Mouse (Mus musculus): ENCODE results near the gene Il1r2.

Il1r2 gene

GRCm38 (mm10) chr1:40059122-40059774, 14.6 kb upstream of the Il1r2 start:
- DNase-seq (ENCODE audit: extremely low read depth, insufficient read length, low spot score), result no peak

GRCm38 (mm10) chr1:40061359-40061758, 12.5 kb upstream of the Il1r2 start:
- no peak for DNase-seq (ENCODE audit: extremely low read depth, insufficient read length, low spot score)

GRCm38 (mm10) chr1:40063409-40063808, 10.5 kb upstream of the Il1r2 start:
- no peak for DNase-seq (ENCODE audit: extremely low read depth, insufficient read length, low spot score)

- no peak for DNase-seq (ENCODE audit: extremely low read depth, insufficient read length, low spot score)
These were observed 9.4 kb upstream of the Il1r2 start for GRCm38 (mm10) chr1:40064508-40064907.

- no peak for DNase-seq (ENCODE audit: extremely low read depth, insufficient read length, low spot score)
These were observed 1.3 kb upstream of the Il1r2 start for GRCm38 (mm10) chr1:40072558-40072957.

- DNase-seq (ENCODE audit: extremely low read depth, insufficient read length, low spot score), result no peak
These were observed 3.4 kb downstream of the Il1r2 start for GRCm38 (mm10) chr1:40077328-40077727.

GRCm38 (mm10) chr1:40081041-40081440, 7.2 kb downstream of the Il1r2 start:
- no peak for DNase-seq (ENCODE audit: extremely low read depth, insufficient read length, low spot score)

- no peak for DNase-seq (ENCODE audit: extremely low read depth, insufficient read length, low spot score)
These were observed 10.5 kb downstream of the Il1r2 start for GRCm38 (mm10) chr1:40084386-40084785.

GRCm38 (mm10) chr1:40085403-40086182, 11.7 kb downstream of the Il1r2 start:
- DNase-seq (ENCODE audit: extremely low read depth, insufficient read length, low spot score), result peak; percentile 44

- DNase-seq (ENCODE audit: extremely low read depth, insufficient read length, low spot score), result no peak
These were observed 17.3 kb downstream of the Il1r2 start for GRCm38 (mm10) chr1:40091160-40091559.

GRCm38 (mm10) chr1:40092541-40092940, 18.7 kb downstream of the Il1r2 start:
- no peak for DNase-seq (ENCODE audit: extremely low read depth, insufficient read length, low spot score)

- no peak for DNase-seq (ENCODE audit: extremely low read depth, insufficient read length, low spot score)
These were observed 20.9 kb downstream of the Il1r2 start for GRCm38 (mm10) chr1:40094601-40095304.

- DNase-seq (ENCODE audit: extremely low read depth, insufficient read length, low spot score), result no peak
These were observed 21.7 kb downstream of the Il1r2 start for GRCm38 (mm10) chr1:40095585-40095984.

- DNase-seq (ENCODE audit: extremely low read depth, insufficient read length, low spot score), result no peak
These were observed 32.4 kb downstream of the Il1r2 start for GRCm38 (mm10) chr1:40106306-40106705.

- DNase-seq (ENCODE audit: extremely low read depth, insufficient read length, low spot score), result no peak
These were observed 32.8 kb downstream of the Il1r2 start for GRCm38 (mm10) chr1:40106719-40107118.

GRCm38 (mm10) chr1:40107971-40108749, 34.3 kb downstream of the Il1r2 start:
- DNase-seq (ENCODE audit: extremely low read depth, insufficient read length, low spot score), result no peak

- DNase-seq (ENCODE audit: extremely low read depth, insufficient read length, low spot score), result no peak
These were observed 35.9 kb downstream of the Il1r2 start for GRCm38 (mm10) chr1:40109736-40110135.

- peak; percentile 18 for DNase-seq (ENCODE audit: extremely low read depth, insufficient read length, low spot score)
These were observed 41.4 kb downstream of the Il1r2 start for GRCm38 (mm10) chr1:40115271-40115670.

GRCm38 (mm10) chr1:40116422-40116821, 42.5 kb downstream of the Il1r2 start:
- DNase-seq (ENCODE audit: extremely low read depth, insufficient read length, low spot score), result peak; percentile 41

GRCm38 (mm10) chr1:40117565-40117964, 43.7 kb downstream of the Il1r2 start:
- DNase-seq (ENCODE audit: extremely low read depth, insufficient read length, low spot score), result no peak

GRCm38 (mm10) chr1:40124237-40124636, 50.4 kb downstream of the Il1r2 start:
- DNase-seq (ENCODE audit: extremely low read depth, insufficient read length, low spot score), result no peak
